Mouse (Mus musculus): ENCODE results near the gene Mgat4a.

The Mgat4a gene

DNA sequence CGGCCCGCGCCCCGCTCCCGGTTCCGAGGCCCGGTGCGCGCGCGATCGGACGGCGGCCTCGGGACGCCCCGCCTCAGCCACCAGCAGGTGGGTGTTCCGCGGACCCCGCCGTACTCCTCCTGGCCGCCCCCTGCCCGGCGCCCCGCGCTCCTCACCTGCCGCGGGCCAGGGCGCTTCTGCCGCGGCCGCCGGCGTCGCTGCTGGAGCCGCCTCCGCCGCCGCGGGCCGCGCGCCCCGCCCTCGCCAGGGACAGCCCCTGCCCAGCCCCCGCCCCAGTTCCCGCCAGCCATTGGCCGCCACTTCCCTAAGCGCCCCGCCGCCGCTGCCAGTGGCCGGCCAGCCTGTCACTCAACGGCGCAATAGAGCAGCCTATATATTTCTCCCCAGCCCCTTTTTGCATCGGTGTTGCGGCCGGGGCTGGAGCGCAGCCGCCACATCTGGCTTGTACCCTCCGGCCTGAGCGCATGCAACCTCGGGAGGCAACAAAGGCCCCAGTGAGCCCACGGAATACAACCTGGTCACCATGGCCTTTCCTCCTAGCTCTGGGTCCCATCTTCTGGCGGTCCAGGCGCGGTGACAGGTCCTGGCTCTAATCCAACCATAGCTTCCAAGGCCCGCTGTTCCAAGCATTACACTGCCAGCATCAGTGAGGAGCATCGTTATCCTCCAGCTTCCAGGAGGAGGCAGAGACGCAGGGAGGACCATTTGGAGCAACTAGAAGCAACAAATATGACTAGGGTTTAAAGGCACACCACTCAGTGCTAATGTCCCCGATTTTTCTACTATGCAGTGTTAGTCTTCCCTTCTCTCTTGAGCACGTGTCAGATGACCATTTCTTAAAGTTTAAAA lies at the start of gene Mgat4a:
Gene Mgat4a (minus strand): TSS at position 207 of the 849 bp plus-strand sequence.
- DNase-seq = peak; percentile 90

DNA sequence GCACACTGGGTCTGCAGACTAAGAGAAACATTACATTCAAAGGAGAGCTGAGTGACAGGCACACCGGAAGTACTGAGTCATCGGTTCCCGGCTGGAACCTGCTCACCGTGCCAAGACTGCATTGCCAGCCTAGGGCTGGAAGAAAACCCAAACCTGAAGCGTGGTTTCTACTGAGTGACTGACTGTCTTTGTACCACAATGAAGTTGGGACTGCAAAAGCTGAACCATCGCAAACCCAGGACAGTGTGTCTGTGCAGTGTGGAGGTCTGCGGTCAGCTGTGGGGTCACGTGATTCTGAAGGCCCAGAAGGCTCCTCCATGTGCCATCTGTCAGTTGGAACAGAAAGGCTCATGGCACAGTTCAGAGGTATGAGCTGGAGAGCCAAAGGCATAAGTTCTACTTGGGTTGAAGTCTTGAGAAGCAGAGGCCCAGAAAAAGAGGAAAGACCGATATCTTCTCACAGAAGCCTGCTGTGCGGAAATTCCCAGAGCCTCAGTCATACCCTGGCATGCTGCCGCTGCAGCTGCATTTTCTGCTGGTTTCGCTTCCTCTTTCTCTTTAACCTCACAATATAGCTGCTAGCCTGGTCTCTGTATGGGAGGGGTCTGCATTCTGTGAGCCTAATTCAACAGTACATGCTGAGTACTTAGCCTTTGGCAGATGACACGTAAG lies 45.1 kb upstream of the Mgat4a start:
- DNase-seq = peak; percentile 42

DNA sequence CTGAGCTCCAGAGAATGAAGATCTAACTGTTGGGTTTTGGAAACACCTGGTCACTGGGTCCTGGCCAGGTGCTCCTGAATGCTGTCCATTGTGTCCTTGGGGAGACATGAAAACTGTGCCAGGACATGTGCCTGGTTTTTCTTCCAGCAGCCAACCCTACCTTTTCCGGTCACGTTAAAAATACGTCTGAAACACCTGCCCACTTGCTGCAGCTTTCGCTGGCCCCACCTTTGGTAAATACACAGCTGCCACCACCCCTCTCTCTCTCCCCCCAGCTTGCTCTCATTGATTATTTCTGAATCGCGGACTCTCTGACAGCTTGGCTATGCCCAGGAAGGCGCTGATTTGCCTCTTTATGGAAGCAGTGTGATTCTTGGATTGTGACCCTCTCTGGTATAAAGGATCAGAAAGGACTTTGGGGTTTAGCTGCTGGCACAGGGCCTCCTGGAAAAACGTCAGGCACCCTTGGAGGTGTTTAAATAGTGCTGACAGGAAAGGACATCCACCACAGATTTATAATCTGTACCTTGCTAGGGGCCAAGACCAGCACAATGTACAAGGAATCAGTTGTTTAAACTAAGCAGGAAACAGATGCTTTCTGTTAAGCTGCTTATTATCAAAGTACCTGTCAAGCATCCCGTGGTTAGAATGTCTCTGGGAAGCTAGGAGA lies 43.1 kb upstream of the Mgat4a start:
- DNase-seq = no peak

DNA sequence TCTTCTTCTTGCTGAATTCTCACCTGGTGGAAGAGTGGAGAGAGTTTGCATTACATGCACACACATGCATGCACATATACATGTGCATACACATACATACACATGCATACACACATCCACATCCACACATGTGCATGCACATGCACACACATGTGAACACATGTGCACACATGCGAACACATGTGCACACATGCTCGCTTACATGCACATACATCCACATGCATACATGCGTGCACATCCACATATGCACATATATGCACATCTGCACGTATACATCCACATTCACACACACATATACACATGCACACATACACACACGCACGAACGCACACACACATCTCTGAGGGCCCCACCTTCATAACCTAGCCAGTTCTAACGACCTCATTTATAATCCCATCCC lies 42.4 kb upstream of the Mgat4a start:
- no peak for DNase-seq

DNA sequence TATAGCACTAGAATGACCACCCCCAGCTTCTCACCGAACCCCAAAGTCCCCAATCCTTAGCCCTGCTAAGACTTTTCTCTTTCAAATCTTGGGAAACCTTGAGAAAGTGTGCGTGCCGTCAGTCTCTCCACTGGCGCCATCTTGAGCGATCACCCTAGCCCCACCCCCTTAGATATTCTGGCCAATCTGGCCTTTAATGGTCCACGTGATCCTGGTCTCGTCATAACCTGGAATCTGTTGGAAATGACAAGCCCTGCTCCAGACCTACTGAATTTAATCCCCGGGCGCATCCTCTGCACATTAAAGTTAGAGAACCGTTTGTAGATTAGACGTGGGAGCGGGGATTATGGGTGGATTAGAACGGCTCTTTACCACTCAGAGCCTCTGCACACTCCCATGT lies 38.9 kb upstream of the Mgat4a start:
- DNase-seq = no peak

DNA sequence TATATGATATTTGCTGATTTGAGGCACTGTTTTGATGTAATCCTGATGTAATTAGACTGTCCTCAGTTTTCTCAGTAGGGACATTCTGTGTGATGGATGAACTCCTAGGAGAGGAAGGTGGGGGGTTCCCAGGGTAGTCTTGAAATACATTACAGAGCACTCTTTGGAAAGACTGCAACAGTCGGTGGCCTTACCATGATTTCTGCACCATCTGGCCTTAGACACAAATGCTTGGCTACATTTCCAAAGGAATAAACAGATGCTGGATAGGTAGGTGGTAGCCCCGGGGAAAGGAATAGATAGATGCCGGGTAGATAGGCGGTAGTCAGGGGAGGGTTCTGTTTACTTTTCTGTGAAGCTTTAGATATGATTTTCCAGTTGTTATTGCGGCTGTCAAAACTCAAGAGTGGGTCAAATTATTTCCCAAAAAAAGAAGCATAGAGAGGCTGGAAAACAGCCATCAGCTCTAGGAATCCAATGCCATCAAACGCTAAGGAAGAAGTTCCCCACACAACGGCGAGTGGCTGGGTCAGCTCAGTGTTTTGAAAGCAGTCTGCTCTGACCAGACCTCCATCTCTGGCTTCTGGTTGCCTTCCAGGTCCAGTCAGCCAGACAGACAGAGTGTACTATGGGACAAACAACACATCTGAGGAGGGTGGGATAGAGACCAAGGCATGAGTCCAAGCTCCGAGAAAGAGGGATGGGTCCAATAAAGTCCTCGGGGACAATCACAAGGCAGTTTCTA lies 31.9 kb upstream of the Mgat4a start:
- peak; percentile 7 for DNase-seq

DNA sequence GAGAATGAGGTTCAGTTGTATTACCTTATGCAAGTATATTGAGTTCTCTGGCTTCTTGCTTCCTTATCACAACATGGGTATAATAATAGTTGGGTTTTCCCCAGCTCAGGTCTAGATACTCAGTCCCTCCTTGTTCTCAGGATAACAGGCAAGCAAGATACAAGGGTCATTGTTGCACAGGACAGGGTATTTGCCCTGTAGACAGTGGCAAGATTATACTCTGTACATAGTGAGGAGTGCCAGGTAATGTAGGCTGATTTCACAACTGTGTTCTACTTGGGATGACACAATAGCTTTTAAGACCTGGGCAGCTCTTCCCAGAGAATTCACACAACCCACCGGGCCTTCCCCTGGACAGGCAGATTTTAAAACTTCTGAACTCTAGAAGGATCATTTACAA lies 27.6 kb upstream of the Mgat4a start:
- DNase-seq = no peak

DNA sequence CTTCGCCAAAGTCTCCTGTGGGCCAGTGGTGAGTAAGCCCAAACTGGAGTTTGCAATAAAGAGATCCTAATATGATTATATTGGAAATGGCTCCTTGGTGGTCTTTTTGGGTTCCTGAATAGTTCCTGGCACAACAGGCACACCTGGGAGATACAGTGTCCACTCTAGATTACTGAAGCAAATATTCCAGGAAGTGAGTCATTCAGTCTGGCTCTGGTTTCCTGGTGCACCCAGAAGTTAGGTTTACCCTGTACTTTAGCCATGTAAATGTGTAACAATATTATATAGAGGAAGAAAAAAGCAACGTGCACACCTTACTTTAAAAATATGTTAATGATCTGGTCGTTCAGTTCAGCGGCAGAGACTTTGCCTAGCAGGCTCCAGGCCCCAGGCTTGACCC lies 25.9 kb upstream of the Mgat4a start:
- no peak for DNase-seq

DNA sequence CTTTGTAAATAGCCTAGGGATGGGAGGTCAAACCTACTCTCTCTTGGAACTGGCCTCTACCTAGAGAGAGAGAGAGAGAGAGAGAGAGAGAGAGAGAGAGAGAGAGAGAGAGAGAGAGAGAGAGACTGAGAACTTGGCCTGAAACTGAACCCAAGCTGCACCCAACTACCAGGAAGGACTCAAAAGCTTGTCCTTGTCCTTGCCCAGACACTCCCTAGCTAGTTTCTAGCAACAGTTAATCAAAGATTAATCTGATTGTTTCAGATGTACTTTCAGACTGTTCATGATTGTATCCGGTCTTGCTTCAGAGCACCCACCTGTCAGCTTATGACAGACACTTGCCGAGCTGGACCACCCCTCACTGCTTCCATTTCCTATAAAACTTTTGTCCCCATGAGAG lies 25.5 kb upstream of the Mgat4a start:
- DNase-seq = no peak

DNA sequence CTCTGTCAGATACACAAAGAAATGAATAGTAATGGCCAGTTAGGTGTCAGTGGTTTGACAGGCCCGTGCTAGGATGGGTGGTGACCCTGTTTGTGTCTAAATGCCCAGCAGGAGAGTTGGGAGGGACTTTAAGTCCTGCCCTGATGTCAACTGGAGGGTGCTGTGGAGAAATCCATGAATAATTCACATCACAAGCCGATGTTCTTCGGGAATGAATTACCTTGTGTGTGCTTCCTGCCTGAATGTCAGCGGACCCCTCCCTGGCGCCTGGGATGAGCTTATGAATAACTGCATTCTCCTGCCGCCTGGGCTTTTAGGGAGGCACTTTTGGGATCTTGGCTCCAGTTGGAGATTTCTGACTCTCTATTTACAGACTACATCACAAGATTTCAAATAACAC lies 24.6 kb upstream of the Mgat4a start:
- no peak for DNase-seq

DNA sequence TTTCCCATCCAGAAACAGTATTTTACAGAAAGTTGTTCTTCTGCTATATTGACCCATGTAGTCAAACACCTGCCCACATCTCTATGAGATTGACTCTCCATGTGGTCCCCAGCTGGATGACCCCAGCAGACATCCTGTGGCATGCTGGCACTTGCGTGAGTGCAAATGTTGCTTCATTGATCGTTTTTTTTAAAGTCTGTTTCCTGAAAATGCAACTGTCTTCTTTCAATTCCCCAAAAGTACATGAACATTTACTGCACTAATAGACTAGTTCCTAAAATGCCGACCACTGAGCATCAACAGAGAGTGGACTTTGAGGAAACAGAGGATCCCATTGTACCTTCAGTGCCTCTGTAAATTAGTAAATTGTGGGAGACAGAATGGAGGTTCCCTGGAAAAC lies 21.1 kb upstream of the Mgat4a start:
- no peak for DNase-seq

DNA sequence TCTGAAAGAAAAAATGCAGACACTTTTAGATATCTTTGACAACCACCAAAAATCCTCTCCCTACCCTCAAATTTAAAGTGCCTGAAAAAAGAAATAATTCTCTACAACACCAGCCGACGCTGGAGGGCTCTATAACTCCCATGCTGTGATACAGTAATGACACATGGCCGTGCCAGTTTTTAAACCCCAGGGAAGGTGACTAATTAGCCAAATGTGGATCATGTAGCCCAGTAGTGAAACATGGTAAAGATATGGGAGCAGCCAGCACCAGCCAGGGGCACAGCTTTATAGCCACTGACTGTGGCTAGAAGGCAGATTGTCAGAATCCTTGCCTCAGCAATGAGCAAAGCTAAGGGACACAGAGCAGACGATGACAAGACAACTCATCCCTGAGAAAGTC lies 19.5 kb upstream of the Mgat4a start:
- no peak for DNase-seq

DNA sequence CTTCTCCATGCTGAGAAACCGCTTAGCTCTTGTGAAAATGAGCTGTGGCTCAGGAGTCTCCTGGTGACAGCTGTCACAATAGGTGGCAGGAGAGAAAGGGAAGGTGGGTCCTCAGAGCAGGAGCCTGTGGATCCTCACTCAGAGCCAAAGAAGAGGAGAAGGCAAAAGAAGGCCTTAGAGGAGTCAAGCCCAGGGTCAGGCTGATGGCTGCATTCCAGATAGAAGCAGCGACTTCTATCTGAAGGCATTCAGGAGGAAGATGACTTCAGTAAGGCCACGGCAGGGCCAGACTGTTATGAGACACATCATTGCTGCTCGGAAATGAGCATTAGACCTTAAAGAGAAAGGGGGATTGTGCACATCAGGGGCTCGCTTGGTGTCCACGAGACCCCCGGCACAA lies 11.2 kb upstream of the Mgat4a start:
- no peak for DNase-seq

DNA sequence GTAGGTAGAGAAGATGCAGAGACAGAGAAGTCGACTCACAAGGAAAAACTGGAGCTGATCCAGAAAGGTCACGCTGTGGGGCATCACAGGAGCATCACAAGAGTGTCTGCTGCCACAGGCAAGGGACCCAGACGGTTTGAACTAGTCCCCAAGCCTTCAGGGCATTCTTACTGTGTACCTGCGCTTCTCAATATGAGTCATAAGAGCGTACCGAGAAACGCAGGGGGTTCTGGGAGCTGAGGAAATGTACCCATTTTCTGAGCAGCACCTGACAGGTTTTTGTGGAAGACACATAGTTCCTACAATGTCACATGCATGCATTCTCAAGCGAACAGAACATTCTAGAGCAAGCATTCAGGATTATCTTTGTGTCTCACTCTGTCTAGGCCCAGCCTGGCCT lies 8.7 kb upstream of the Mgat4a start:
- DNase-seq = no peak

DNA sequence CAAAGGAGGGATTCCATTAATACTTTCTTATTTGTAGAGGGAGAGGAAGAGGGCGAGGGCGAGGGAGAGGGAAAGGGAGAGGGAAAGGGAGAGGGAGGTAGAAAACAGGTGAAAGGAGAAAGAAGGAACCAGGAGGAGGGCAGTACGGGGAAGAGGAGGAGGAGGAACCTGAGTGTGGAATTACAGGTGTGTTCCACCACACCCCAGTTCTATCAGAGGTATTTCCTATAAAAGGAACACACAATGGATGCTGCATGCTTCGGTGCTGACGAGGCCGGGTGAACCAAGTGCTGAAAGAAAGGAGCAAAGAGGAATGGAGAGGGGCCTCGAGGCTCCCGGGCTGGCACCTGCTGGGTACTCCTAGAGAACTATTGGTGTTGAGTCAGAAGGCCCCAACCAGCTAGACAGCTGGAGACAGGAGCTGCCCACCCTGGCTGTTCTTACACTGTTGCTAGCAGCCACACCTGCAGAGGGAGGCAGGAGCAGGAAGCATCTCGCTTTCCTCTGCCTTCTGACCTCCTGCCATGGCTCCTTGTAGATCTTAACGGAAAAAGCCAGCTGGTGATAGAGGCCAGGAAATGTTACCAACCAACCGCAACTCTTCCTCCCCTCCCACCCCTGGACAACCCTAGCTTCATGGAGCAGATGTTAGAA lies 5.7 kb upstream of the Mgat4a start:
- DNase-seq = no peak

DNA sequence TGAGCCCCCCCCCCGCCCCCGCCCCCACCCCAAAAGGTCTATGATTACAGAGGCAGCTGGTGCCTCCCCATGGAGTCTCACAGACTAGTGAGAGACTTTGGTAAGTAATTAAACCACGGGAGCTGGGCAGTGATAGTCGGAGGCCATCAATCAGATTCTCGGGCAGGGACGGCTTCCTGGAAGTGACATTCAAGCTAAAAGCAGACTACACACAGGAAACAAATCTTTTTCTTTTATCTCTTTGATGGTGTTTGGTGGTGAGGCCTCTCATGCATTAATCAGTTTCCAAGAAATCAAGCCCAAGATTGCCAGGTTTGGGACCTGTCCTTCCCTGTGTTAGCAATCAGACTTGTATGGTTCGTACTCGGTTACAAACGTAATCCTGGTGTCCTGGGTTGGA lies 3.4 kb upstream of the Mgat4a start:
- no peak for DNase-seq

DNA sequence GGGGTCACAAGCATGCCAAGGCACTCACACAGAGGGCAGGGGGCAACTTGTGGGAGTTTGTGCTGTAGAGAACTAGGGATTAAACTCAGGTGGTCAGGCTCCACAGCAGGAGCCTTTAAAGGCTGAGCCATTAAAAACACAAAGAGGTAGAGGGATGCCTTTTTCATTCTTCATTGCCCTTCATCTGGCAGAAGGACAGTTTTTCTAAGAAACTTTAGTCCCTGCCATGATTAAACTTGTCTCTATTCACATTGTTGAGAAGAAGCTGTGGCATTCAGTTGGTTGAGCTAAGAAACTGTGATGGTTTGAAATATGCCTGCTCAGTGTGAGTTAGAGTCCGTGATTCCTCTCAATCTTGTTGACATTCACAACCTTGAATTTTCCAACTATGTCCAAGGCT lies 2.2 kb upstream of the Mgat4a start:
- no peak for DNase-seq

DNA sequence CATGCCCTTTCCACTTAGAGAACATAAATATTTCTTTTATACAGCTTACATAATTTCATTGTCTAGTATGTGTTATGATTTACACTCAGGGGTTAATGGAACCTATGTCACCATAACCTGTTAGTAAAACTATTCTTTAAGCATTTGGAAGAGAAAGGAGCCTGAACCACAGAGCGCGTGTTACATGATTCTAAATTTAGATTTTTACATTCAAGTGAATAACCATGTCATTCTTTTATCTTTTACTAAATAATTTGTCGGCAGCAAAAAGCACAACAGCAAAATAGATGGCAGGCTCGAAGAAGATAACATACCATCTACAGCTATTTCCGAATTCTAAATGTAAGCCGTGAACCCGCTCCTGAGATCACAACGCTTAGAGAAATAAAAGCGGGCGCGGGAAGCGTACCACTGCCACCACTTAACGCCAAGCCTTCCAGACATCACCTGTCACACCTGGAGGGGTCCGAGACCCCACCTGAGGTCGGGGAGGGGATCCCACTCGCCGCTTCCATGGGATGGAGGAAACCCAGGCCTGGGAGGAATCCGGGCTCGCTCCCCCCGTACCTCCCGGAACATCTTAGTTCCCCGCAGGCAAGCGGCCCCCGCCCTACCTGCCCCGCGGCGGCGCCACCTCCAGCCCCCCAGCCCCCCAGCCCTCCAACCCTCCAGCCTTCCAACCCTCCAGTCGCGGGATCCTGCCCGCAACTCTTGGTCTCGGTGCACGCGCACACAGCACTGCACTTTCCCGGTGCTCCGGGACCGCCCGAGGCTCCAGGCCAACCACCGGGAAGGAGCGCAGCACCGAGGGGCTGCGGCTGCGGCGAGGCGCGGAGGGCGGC lies 627 bp downstream of the Mgat4a start:
- DNase-seq = no peak

DNA sequence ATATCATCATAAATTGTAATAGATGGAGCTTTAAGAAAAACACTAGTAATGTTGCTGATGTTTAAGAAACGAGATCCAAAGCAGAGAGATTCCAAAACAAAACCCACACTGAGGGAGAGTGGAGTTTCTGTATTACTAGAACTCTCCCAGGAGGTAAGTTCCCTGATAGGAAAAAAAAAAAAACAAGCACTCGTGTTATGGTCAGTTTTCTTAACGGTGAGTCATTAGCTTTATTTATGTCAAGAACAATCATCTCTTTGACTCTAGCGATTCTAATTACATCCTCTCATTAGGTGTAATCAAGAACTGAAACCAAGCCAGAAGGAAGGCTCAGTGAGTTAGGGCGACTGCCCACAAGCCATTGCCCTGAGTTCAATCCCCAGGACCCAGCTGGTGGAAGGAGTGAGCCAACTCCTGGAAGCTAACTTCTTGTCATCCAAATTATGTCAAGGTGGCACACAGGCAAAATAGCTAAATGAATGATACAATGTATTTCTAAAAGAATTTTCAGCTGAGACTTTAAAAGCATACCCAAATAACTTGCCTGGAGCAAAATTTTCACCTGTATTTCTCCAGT lies 6.2 kb downstream of the Mgat4a start:
- no peak for DNase-seq

DNA sequence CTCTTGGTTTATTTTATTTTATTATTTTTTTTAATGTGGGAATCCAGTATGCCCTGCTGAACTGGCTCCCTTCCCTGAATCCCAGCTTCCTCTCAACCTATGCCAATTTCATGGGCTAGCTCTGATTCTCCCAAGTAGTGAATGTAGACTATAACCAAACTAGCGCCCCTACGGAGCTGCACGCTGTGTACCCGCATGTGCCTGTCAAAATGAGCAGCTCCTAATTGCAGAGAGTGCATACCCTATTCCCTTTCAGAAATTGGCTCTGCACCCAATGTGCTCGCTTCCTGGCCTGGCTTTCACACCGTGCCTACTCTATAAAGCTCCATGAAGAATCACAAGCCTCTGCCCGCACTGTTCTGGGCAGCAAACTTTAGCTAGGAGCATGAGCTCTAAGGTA lies 7.6 kb downstream of the Mgat4a start:
- no peak for DNase-seq

DNA sequence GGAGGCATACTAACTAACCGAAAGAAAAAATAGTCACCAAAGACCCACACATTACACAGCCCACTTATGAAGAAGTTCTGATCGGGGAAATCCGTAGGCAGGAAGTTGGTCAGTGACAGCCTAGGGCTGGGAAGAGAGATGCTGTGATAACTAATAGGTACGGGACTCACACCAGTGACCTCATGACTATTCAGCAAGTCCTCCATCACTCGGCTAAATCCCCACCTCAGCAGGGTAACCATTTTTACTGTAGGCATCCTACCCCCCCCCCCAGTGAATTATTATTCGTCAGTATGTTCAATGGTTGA lies 8.3 kb downstream of the Mgat4a start:
- DNase-seq = no peak

Measured in lung, postnatal 14 days (tissue).